Mouse (Mus musculus): ENCODE measurements at regions not wholly inside any gene's neighbourhood (a gene's known extent, or its start where the extent isn't known, plus 50 kb on each side); places are given as distances from the start of the nearest gene placed in this dataset.
A peak's percentile ranks its signal among the peaks of the same experiment; 100 is the strongest.

DNA sequence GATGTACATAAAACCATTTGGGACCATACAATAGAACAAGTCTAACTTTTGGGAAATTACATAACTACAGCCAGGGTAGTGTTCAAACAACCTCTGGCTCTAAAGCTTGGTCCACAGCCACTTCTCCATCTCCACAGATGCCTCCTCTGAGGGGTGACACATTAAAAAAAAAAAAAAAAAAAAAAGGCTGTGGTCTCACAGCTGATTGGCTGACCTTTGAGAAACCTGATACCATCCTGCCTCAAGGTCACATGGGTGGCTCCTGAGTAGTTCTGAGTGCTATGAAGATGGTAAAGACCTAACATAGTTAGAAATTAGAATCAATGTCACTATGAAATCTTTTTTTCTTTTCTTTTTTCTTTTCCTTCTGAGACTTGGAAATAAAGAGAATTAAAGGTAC is 102.4 kb downstream of the Tmem182 start:
- no peak for DNase-seq

GRCm38 (mm10) chr1:40913591-40913990 is 108.2 kb downstream of the Tmem182 start:
- no peak for DNase-seq

- DNase-seq: no peak
These were observed 118.9 kb downstream of the Tmem182 start for GRCm38 (mm10) chr1:40924271-40924670.

- no peak for DNase-seq
These were observed 119.4 kb downstream of the Tmem182 start for GRCm38 (mm10) chr1:40924780-40925179.

GRCm38 (mm10) chr1:40931374-40931773 is 126.0 kb downstream of the Tmem182 start:
- no peak for DNase-seq

GRCm38 (mm10) chr1:40936729-40937128 is 131.3 kb downstream of the Tmem182 start:
- no peak for DNase-seq

- DNase-seq: no peak
These were observed 137.3 kb downstream of the Tmem182 start for GRCm38 (mm10) chr1:40942751-40943150.

GRCm38 (mm10) chr1:40943165-40943564 is 137.8 kb downstream of the Tmem182 start:
- no peak for DNase-seq

DNA sequence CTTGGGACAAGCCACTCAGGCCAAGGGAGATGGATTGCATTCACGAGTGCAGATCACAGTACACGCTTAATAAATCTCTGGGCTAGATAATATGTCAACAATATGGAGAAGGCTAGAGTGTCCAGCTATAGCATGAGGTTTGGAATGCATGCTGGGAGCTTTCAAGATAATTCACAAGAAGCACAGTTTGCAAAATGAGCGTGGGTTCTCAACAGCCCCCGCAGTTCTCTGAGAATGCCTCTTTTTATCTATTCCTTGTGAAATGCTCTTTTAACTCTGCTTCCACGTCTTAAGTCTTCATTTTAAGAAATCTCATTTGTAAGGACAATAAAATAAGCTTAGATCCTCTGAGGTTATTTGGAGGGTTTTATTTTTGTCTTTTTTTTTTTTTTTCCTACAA is 145.2 kb downstream of the Tmem182 start:
- no peak for DNase-seq

- no peak for DNase-seq
These were observed 149.3 kb downstream of the Tmem182 start for GRCm38 (mm10) chr1:40954720-40955163.

GRCm38 (mm10) chr1:40967768-40968504 is 162.5 kb downstream of the Tmem182 start:
- DNase-seq: no peak

- no peak for DNase-seq
These were observed 178.4 kb downstream of the Tmem182 start for GRCm38 (mm10) chr1:40983762-40984161.

GRCm38 (mm10) chr1:40993327-40993726 is 187.9 kb downstream of the Tmem182 start:
- DNase-seq: no peak

- peak; percentile 6 to 24 for DNase-seq
These were observed 196.0 kb downstream of the Tmem182 start for GRCm38 (mm10) chr1:41001154-41001949.

- DNase-seq: no peak
These were observed 196.6 kb downstream of the Tmem182 start for GRCm38 (mm10) chr1:41002006-41002405.

DNA sequence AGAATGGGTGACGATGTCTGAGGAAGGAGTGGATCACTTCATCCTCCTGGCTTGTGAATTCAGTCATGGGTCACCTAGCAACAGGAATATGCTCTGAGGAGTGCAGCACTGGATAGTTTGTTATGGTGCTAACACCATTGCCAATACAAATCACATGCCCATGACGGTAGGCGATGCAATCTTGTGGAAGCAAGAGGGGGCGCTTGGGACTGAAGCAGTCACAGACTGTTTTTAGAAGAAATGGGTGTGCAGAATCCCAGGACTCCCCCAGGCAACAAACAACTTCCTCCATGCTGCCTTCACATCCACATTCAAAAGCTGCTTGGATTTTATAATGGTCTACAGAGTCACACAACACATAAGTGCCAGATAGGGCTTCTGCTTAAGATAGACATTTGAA is 221.5 kb downstream of the Tmem182 start:
- no peak for DNase-seq

GRCm38 (mm10) chr1:41027540-41027978 is 222.2 kb downstream of the Tmem182 start:
- DNase-seq: peak in 1 of 2 experiments; percentile 16

DNA sequence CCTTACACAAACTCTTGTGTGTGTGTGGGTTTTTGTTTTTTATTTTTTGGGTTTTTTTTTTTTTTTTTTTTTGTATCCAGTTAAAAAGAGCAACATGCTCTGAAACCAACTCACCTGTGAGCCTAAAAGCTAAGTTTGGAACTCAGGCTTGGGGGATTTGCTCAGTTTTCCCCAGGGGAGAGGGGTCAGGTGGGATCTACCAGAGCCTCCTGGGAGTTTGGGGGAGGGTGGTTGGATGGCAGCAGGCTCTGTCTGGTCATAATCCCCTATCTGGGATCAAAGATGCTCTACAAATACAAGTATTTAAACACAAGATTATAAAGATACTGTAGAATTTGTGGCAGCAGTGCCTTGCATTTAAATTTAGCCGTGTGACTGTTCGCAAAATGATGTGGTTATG is 222.6 kb downstream of the Tmem182 start:
- no peak for DNase-seq

DNA sequence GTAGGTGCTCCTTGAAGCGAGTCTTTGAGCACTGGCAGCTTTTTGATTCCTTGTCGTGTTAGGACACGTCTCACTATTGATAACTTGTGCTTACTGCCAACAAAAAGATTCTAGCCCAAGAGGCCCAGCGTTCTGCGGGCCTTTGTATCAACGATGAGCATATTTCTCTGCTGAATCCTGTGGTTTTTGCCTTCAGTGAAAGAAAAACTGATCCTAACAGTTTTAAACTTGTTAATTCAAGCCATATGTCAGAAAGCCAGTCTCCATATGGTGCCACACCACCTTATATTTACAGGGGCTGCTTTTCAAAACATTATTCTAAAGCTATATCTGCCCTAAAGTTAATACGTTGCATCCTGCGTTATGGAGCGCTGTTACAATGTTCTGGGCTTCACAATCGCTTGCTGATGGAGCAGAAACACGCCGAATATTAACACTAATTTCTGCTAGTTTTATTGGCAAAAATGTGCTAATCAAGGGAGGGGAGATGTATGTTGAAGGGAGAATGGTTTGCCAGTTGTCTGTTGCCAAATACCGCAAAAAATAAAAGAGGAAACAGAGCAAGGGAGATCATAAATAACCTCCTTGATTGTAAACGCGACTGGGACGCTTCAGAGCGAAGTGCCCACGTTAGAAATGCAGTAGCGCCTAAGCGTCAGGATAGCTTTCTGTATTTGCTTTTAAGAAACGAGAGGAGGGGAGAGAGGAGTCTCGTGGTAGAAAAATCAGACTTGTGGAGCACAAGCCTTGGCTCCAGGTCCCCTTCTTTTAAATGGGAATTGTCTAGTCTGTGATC is 229.9 kb downstream of the Tmem182 start:
- no peak for DNase-seq

- DNase-seq: no peak
These were observed 231.5 kb downstream of the Tmem182 start for GRCm38 (mm10) chr1:41036940-41037339.

DNA sequence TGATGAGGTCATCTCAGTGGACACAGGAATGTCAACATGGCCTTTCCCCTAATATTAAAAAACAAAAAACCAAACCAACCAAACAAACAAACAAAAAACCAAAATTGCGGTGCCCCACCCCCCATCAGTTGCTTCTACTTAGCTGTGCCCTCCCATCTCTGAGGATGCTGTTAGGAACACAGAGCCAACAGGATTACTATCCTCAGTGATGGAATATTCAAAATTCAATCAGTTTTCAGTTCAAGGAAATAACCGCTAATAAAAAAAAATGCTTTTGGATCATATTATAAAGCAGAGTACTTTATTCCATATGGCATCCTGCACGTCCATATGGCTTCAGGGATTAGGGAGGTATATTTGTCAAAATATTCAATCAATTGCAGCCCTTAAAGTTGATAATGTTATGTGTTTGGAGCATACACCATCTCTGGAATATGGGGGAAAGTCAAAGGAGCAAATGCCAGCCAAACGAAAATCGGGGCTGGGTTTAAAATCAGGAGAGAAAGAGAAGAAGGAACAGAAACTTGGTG is 249.1 kb downstream of the Tmem182 start:
- no peak for DNase-seq

- DNase-seq: no peak
These were observed 250.4 kb downstream of the Tmem182 start for GRCm38 (mm10) chr1:41055761-41056160.

- no peak for DNase-seq
These were observed 259.7 kb downstream of the Tmem182 start for GRCm38 (mm10) chr1:41065130-41065529.
